Mouse (Mus musculus): ENCODE measurements around the gene Tmem176a.

DNA sequence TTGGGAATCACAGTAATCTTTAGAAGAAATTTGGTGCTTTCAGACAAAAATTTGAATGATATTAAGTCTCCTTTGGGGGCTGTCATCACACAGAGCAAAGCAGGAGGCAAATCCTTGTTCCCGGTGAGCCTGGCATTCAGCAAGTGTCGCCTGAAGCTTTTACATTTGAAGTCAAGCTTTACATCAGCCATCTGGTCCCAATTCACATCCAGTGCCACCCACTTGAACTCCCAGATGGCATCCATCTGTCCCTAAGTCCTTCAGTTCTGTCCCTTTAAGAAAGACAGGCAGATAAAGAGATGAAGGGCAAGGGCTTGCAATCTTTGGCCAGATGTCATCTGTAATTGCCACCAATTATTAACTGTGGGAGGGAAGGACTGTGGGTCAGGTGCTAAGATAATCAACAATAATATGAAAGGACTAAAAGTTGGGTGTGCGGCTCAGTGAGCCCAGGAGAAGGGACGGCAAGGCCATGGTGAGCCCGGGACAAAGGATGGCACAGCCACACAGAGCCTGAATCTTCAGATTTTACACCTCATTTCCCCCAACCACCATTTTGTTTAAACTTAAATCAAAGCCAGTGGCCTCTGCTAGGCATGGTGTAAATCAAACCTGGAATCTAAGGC, 35.9 kb downstream of the Tmem176a start:
- TF ChIP-seq POLR2A (IDR thresholded peaks at IDR 0.05; ENCODE audit: low read depth, low read length) (no peak), CTCF (IDR thresholded peaks at IDR 0.05; ENCODE audit: borderline replicate concordance, insufficient read depth, low read length) (no peak)

Data from embryonic fibroblast, embryonic 13.5 days (primary cell).